Mouse (Mus musculus): Measurements from ENCODE around the gene Rexo5. TPM values are rescaled to one million over a fixed set of nuclear protein-coding genes. Genes with fewer than 3 reads are reported as not detected.

Rexo5 gene
- polyA plus RNA-seq, 1 experiment from 2014 or later: 14.2 TPM

- ATAC-seq: no peak
- peaks cover 2% of the 10 kb centered on the region; the same call in 1 of the 2 replicates for H3K36me3 ChIP-seq (ENCODE audit: control insufficient read depth, insufficient read depth)
- H3K4me2 ChIP-seq (ENCODE audit: low read length): no peak overlapping the region
- no peak overlapping the region for H3K9ac ChIP-seq (replicated peaks; ENCODE audit: low read depth, low read length)
- no peak overlapping the region for H3K4me3 ChIP-seq (replicated peaks; ENCODE audit: low read length)
- H3K27ac ChIP-seq (ENCODE audit: low read length): no peak overlapping the region
- WGBS: 97% methylated on average over 1 of the region's 1 CpGs
- H3K9me3 ChIP-seq (ENCODE audit: control insufficient read depth, low read length): no peaks in the 10 kb centered on the region
- no peaks in the 10 kb centered on the region for H3K4me1 ChIP-seq (replicated peaks; ENCODE audit: control insufficient read depth, insufficient read depth, low read length)
- H3K27me3 ChIP-seq (replicated peaks; ENCODE audit: control insufficient read depth, insufficient read depth, low read length): no peaks in the 10 kb centered on the region
These were observed 59.4 kb downstream of the Rexo5 start for GRCm38 (mm10) chr7:119853186-119853585.

DNA sequence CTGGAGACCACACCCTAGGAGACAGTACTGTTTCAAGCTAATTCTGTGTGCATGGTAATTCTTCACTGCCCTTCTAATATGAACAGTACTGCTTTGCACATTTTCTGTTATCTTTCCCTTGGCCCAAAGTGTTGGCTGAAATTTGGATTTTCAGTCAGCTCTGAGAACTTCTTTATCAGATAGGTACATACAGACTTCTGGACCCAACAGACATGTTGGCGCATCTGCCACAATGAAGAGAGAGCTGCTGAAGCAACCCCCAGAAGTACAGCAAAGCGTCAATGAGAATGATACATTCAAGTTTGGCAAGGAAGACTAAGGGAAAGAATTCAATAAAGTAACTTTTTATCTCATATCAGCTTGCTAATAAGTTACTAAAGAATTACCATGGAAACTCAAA, 60.6 kb downstream of the Rexo5 start:
- ATAC-seq: no peak
- H3K36me3 ChIP-seq (ENCODE audit: control insufficient read depth, insufficient read depth): peaks cover 2% of the 10 kb centered on the region
- H3K27me3 ChIP-seq (replicated peaks; ENCODE audit: control insufficient read depth, insufficient read depth, low read length): no peaks in the 10 kb centered on the region
- WGBS: 96% methylated on average over 2 of the region's 2 CpGs
- H3K9ac ChIP-seq (replicated peaks; ENCODE audit: low read depth, low read length): no peak overlapping the region
- H3K9me3 ChIP-seq (ENCODE audit: control insufficient read depth, low read length): no peaks in the 10 kb centered on the region
- H3K4me3 ChIP-seq (replicated peaks; ENCODE audit: low read length): no peak overlapping the region
- H3K27ac ChIP-seq (ENCODE audit: low read length): no peak overlapping the region
- H3K4me1 ChIP-seq (replicated peaks; ENCODE audit: control insufficient read depth, insufficient read depth, low read length): no peaks in the 10 kb centered on the region
- no peak overlapping the region for H3K4me2 ChIP-seq (ENCODE audit: low read length)

DNA sequence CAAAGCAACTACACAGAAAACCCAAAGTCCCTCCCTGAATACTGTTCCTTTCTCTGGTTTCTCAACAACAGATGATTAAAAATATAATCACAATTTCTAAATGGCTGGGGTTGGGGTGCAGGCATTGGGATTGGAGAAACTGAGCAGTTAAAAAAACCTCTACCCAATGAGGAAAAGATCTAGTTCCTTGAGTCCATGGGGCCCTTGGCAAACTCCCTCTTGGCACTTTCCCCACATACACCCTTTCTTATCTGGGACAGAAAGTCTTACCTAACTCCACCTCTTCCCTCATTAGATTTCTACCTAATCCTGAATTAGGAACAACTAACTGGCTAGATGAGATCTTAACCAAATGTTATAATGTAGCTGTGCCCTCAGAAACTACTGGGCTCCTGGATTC, 61.2 kb downstream of the Rexo5 start:
- H3K36me3 ChIP-seq (ENCODE audit: control insufficient read depth, insufficient read depth): peaks cover 2% of the 10 kb centered on the region

GRCm38 (mm10) chr7:119859476-119859875, 65.7 kb downstream of the Rexo5 start:
- 78% methylated on average over 6 of the region's 6 CpGs for WGBS
- Histone ChIP-seq H3K4me3 (replicated peaks; ENCODE audit: low read length) (no peak overlapping the region), H3K9ac (replicated peaks; ENCODE audit: low read depth, low read length) (no peak overlapping the region), H3K27me3 (replicated peaks; ENCODE audit: control insufficient read depth, insufficient read depth, low read length) (no peaks in the 10 kb centered on the region), H3K4me2 (ENCODE audit: low read length) (no peak overlapping the region), H3K36me3 (ENCODE audit: control insufficient read depth, insufficient read depth) (no peaks in the 10 kb centered on the region; the same call in 1 of the 2 replicates), H3K27ac (ENCODE audit: low read length) (no peak overlapping the region), H3K9me3 (ENCODE audit: control insufficient read depth, low read length) (no peaks in the 10 kb centered on the region), H3K4me1 (replicated peaks; ENCODE audit: control insufficient read depth, insufficient read depth, low read length) (peaks cover 12% of the 10 kb centered on the region)
- ATAC-seq: no peak

More for the DNA sequence above, 61.2 kb downstream of the Rexo5 start:
- no peak overlapping the region for H3K9ac ChIP-seq (replicated peaks; ENCODE audit: low read depth, low read length)
- H3K27ac ChIP-seq (ENCODE audit: low read length): no peak overlapping the region
- no peaks in the 10 kb centered on the region for H3K9me3 ChIP-seq (ENCODE audit: control insufficient read depth, low read length)
- no peaks in the 10 kb centered on the region for H3K27me3 ChIP-seq (replicated peaks; ENCODE audit: control insufficient read depth, insufficient read depth, low read length)
- no peak for ATAC-seq
- no peak overlapping the region for H3K4me2 ChIP-seq (ENCODE audit: low read length)
- no peaks in the 10 kb centered on the region for H3K4me1 ChIP-seq (replicated peaks; ENCODE audit: control insufficient read depth, insufficient read depth, low read length)
- H3K4me3 ChIP-seq (replicated peaks; ENCODE audit: low read length): no peak overlapping the region

DNA sequence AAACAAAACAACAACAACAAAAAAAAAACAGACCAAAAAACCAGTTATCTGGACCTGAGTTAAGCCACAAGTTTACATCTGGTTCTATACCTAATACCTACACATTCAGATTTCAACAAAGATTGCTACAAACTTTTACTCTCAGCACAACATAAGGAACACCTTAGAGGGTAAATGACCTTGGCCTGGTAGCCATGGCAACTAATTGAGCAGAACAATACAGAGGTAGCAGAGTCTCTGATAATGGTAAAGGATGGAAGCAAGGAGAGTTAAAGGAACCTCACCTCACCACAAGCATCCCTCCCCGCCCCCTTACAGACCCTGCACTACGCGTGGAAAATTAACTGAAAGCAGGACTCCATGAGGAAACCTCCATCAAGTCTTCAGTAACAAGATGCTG, 66.3 kb downstream of the Rexo5 start:
- no peak for ATAC-seq
- no peak overlapping the region for H3K4me2 ChIP-seq (ENCODE audit: low read length)
- no peaks in the 10 kb centered on the region; the same call in 1 of the 2 replicates for H3K36me3 ChIP-seq (ENCODE audit: control insufficient read depth, insufficient read depth)
- H3K4me1 ChIP-seq (replicated peaks; ENCODE audit: control insufficient read depth, insufficient read depth, low read length): peaks cover 12% of the 10 kb centered on the region
- no peaks in the 10 kb centered on the region for H3K27me3 ChIP-seq (replicated peaks; ENCODE audit: control insufficient read depth, insufficient read depth, low read length)
- H3K9me3 ChIP-seq (ENCODE audit: control insufficient read depth, low read length): no peaks in the 10 kb centered on the region
- H3K27ac ChIP-seq (ENCODE audit: low read length): no peak overlapping the region
- H3K9ac ChIP-seq (replicated peaks; ENCODE audit: low read depth, low read length): no peak overlapping the region
- WGBS: 91% methylated on average over 3 of the region's 3 CpGs
- H3K4me3 ChIP-seq (replicated peaks; ENCODE audit: low read length): no peak overlapping the region

GRCm38 (mm10) chr7:119860554-119860953, 66.7 kb downstream of the Rexo5 start:
- H3K4me3 ChIP-seq (replicated peaks; ENCODE audit: low read length): no peak overlapping the region
- no peaks in the 10 kb centered on the region for H3K9me3 ChIP-seq (ENCODE audit: control insufficient read depth, low read length)
- no peak for ATAC-seq
- 87% methylated on average over 2 of the region's 2 CpGs for WGBS
- H3K27ac ChIP-seq (ENCODE audit: low read length): no peak overlapping the region
- no peak overlapping the region for H3K9ac ChIP-seq (replicated peaks; ENCODE audit: low read depth, low read length)
- H3K36me3 ChIP-seq (ENCODE audit: control insufficient read depth, insufficient read depth): no peaks in the 10 kb centered on the region; the same call in 1 of the 2 replicates
- peaks cover 12% of the 10 kb centered on the region for H3K4me1 ChIP-seq (replicated peaks; ENCODE audit: control insufficient read depth, insufficient read depth, low read length)
- no peak overlapping the region for H3K4me2 ChIP-seq (ENCODE audit: low read length)
- H3K27me3 ChIP-seq (replicated peaks; ENCODE audit: control insufficient read depth, insufficient read depth, low read length): no peaks in the 10 kb centered on the region

DNA sequence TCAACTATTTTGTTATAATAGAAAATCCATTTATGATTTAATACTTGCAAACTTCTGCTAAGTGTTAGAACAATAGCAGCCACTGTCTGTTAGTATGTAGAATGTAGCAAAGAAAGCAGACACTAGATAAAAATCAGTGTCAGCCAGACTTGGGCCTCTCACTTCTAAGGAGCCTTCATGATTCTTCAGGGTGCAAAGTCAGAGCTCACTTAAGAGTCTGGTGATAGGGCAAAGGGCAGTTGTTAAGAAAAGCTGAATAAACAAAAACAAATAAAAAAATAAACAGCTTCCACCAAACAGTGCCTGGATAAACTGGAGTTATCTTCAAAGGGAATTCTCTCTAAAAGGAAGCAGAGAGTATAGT, 67.1 kb downstream of the Rexo5 start:
- Histone ChIP-seq H3K9ac (replicated peaks; ENCODE audit: low read depth, low read length) (no peak overlapping the region), H3K4me2 (ENCODE audit: low read length) (no peak overlapping the region), H3K27ac (ENCODE audit: low read length) (no peak overlapping the region), H3K9me3 (ENCODE audit: control insufficient read depth, low read length) (no peaks in the 10 kb centered on the region), H3K4me3 (replicated peaks; ENCODE audit: low read length) (no peak overlapping the region), H3K4me1 (replicated peaks; ENCODE audit: control insufficient read depth, insufficient read depth, low read length) (peaks cover 12% of the 10 kb centered on the region), H3K27me3 (replicated peaks; ENCODE audit: control insufficient read depth, insufficient read depth, low read length) (no peaks in the 10 kb centered on the region), H3K36me3 (ENCODE audit: control insufficient read depth, insufficient read depth) (no peaks in the 10 kb centered on the region; the same call in 1 of the 2 replicates)
- no peak for ATAC-seq

DNA sequence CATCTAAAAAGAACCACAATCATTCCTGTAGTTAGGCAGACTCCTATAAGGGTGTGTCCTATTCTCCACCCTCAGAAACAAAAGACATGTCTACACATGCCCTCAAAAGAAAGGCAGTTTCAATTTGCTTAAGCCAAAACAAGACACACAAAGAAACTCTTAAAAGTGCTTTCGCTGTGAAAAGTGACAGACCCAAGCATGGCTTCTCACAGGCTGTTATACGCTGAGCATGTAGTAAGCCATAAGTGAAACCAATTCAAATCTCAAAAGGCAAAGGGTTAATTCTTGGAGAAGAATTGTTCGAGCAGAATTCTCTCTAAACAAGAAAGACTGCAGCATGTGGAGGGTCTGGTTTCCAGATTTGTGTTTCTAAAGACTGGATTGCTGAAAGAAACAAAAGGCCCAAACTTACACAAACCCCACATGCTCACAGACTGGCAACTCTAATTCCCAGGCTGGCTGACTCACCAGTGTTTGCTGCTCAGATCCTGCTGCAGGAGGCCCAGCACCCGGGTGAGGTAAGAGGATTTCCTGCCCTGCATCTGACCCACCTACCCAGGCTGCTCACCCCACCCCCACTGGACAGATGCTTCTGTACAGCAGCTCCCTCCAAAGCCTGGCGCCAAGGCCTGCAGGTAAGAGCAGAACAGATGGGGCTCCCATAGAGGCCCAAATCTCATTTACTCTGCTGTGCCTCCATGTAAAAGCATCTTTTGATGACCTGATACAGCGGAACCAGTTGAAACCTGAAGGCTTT, 67.7 kb downstream of the Rexo5 start:
- H3K9ac ChIP-seq (replicated peaks; ENCODE audit: low read depth, low read length): peak overlapping the region; percentile 37; the same call in 1 of the 2 replicates
- H3K4me2 ChIP-seq (ENCODE audit: low read length): no peak overlapping the region
- H3K9me3 ChIP-seq (ENCODE audit: control insufficient read depth, low read length): no peaks in the 10 kb centered on the region
- H3K27ac ChIP-seq (ENCODE audit: low read length): peak overlapping the region; percentile 63
- no peak overlapping the region for H3K4me3 ChIP-seq (replicated peaks; ENCODE audit: low read length)
- ATAC-seq: peak; percentile 81
- WGBS: 16% methylated on average over 6 of the region's 6 CpGs
- H3K4me1 ChIP-seq (replicated peaks; ENCODE audit: control insufficient read depth, insufficient read depth, low read length): peaks cover 12% of the 10 kb centered on the region
- H3K27me3 ChIP-seq (replicated peaks; ENCODE audit: control insufficient read depth, insufficient read depth, low read length): no peaks in the 10 kb centered on the region
- no peaks in the 10 kb centered on the region; the same call in 1 of the 2 replicates for H3K36me3 ChIP-seq (ENCODE audit: control insufficient read depth, insufficient read depth)

DNA sequence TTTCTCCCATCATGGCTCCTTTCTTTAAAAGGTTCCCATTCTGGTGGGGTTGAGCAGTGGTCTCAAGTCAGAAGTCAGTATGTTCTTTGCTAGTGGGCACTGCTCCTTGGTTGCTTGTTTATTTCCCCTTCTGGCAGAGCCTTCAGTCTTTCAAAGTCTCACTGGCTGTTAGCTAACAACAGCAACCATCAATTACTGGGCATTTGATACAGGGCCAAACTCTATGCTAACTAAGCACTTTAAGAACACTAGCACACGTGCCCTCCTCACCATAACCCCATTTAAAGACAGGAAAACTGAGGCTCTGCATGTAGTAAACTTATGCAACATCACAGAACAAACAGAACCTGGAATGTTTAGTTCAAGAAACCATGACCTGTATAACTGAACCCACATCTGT, 68.4 kb downstream of the Rexo5 start:
- WGBS: 10% methylated on average over 1 of the region's 1 CpGs
- Histone ChIP-seq H3K27ac (ENCODE audit: low read length) (peak overlapping the region; percentile 63), H3K9me3 (ENCODE audit: control insufficient read depth, low read length) (no peaks in the 10 kb centered on the region), H3K4me3 (replicated peaks; ENCODE audit: low read length) (no peak overlapping the region), H3K27me3 (replicated peaks; ENCODE audit: control insufficient read depth, insufficient read depth, low read length) (no peaks in the 10 kb centered on the region), H3K4me1 (replicated peaks; ENCODE audit: control insufficient read depth, insufficient read depth, low read length) (peaks cover 12% of the 10 kb centered on the region), H3K9ac (replicated peaks; ENCODE audit: low read depth, low read length) (no peak overlapping the region), H3K4me2 (ENCODE audit: low read length) (no peak overlapping the region), H3K36me3 (ENCODE audit: control insufficient read depth, insufficient read depth) (no peaks in the 10 kb centered on the region; the same call in 1 of the 2 replicates)
- ATAC-seq: no peak
